Mouse (Mus musculus) c-Kit-positive CD71-positive TER-119-negative erythroid progenitor cells, embryonic 14.5 days (primary cell): ENCODE results near the gene Wsb1.
A peak's percentile ranks its signal among the peaks of the same experiment; 100 is the strongest.
"Not testable (repeated sequence)": the region's sequence is repeated elsewhere in the genome, so short reads cannot be mapped to it uniquely, and the experiment has no call there.

Experiments used
- DNase-seq: peaks from one replicate; pipeline ENCODE4 v3.0.0-alpha.2; 2013; ENCODE audit warnings: low read depth

Gene Wsb1

GRCm38 (mm10) chr11:79254391-79255098 is at the start of gene Wsb1:
TSS of gene Wsb1 (minus strand) at chr11:79254671.
- peak; percentile 81 for DNase-seq

GRCm38 (mm10) chr11:79304245-79304644 is 49.8 kb upstream of the Wsb1 start:
- not testable (repeated sequence) for DNase-seq

- DNase-seq: no peak
Observed at GRCm38 (mm10) chr11:79303109-79303508, 48.6 kb upstream of the Wsb1 start.

GRCm38 (mm10) chr11:79299719-79300431 is 45.4 kb upstream of the Wsb1 start:
- no peak for DNase-seq

GRCm38 (mm10) chr11:79296856-79297491 is 42.5 kb upstream of the Wsb1 start, which contains the start of gene Gm9964:
TSS of gene Gm9964 (minus strand) at chr11:79296906.
- no peak for DNase-seq

GRCm38 (mm10) chr11:79296167-79296566 is 41.7 kb upstream of the Wsb1 start:
- peak; percentile 34 for DNase-seq

GRCm38 (mm10) chr11:79293971-79294370 is 39.5 kb upstream of the Wsb1 start:
- no peak for DNase-seq

GRCm38 (mm10) chr11:79293025-79293424 is 38.6 kb upstream of the Wsb1 start:
- DNase-seq: no peak

- DNase-seq: no peak
Observed at GRCm38 (mm10) chr11:79292130-79292529, 37.7 kb upstream of the Wsb1 start.

- DNase-seq: no peak
Observed at GRCm38 (mm10) chr11:79291651-79292050, 37.2 kb upstream of the Wsb1 start.

GRCm38 (mm10) chr11:79290473-79290872 is 36.0 kb upstream of the Wsb1 start:
- DNase-seq: no peak

- no peak for DNase-seq
Observed at GRCm38 (mm10) chr11:79288913-79289640, 34.6 kb upstream of the Wsb1 start.

GRCm38 (mm10) chr11:79288278-79288843 is 33.9 kb upstream of the Wsb1 start:
- DNase-seq: no peak

- DNase-seq: no peak
Observed at GRCm38 (mm10) chr11:79287447-79287846, 33.0 kb upstream of the Wsb1 start.

- no peak for DNase-seq
Observed at GRCm38 (mm10) chr11:79286305-79286799, 31.9 kb upstream of the Wsb1 start.

- no peak for DNase-seq
Observed at GRCm38 (mm10) chr11:79283350-79284030, 29.0 kb upstream of the Wsb1 start.

GRCm38 (mm10) chr11:79281396-79281795 is 26.9 kb upstream of the Wsb1 start:
- no peak for DNase-seq

- no peak for DNase-seq
Observed at GRCm38 (mm10) chr11:79279732-79280405, 25.4 kb upstream of the Wsb1 start.

GRCm38 (mm10) chr11:79273757-79274156 is 19.3 kb upstream of the Wsb1 start:
- DNase-seq: no peak

- DNase-seq: no peak
Observed at GRCm38 (mm10) chr11:79273039-79273438, 18.6 kb upstream of the Wsb1 start.

- no peak for DNase-seq
Observed at GRCm38 (mm10) chr11:79267171-79267570, 12.7 kb upstream of the Wsb1 start.
